Mouse (Mus musculus) brain, embryonic 14.5 days (tissue): ENCODE data around the gene Plxdc1. TPM values are rescaled to one million over a fixed set of nuclear protein-coding genes. Genes with fewer than 3 reads are reported as not detected.

Experiments
- DNase-seq: peaks from one replicate; pipeline ENCODE4 v3.0.0-alpha.2; 2011; ENCODE audit warnings: low read depth
- CTCF ChIP-seq: fragments of 200-500 bp; IDR thresholded peaks from 2 replicates; pipeline ENCODE4 v1.5.1; 2012; ENCODE audit warnings: inconsistent platforms, mild to moderate bottlenecking, moderate library complexity, borderline replicate concordance; ENCODE audit not compliant: insufficient read depth, insufficient read length; ENCODE audit errors: extremely low read depth
- POLR2A ChIP-seq: fragments of 200-500 bp; IDR thresholded peaks from 2 replicates; pipeline ENCODE4 v1.6.1; 2012; ENCODE audit warnings: mild to moderate bottlenecking, inconsistent platforms, borderline replicate concordance; ENCODE audit not compliant: poor library complexity, insufficient read depth, insufficient read length, severe bottlenecking; ENCODE audit errors: extremely low read depth
- polyA plus RNA-seq: library from polyadenylated mRNA; depleted of rRNA; stranded (reverse); fragments of >200 nt; gene quantifications from 2 replicates; pipeline ENCODE4 v1.2.3, GENCODE M21; 2012

The Plxdc1 gene
- polyA plus RNA-seq, 1 experiment = 0.90 TPM

DNA sequence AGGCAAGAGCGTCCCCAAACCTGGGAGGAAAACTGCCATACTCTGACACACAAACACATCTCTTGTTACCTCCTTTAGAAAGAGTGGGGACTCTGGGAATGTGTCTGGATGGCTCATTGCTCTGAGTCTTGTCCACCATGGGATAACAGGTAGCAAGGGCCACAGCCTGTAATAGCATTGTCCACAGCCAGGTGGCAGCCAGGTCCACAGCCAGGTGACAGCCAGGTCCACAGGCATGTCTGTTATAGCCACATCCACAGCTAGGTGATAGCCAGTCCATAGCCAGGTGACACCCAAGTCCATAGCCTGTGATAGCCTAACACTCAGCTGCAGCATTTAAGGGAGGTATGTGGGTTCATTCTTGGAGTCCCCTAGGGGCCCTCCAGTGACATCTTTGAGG is 25.3 kb downstream of the Plxdc1 start:
- DNase-seq = no peak
- TF ChIP-seq CTCF = 0 out of 2 replicates have a peak, but pooled peaks have one; percentile 5
- TF ChIP-seq POLR2A = no peak

- peak; percentile 51 for DNase-seq
- no peak for TF ChIP-seq POLR2A
- TF ChIP-seq CTCF = no peak
Observed at GRCm38 (mm10) chr11:97959300-97959680, 27.0 kb downstream of the Plxdc1 start.

DNA sequence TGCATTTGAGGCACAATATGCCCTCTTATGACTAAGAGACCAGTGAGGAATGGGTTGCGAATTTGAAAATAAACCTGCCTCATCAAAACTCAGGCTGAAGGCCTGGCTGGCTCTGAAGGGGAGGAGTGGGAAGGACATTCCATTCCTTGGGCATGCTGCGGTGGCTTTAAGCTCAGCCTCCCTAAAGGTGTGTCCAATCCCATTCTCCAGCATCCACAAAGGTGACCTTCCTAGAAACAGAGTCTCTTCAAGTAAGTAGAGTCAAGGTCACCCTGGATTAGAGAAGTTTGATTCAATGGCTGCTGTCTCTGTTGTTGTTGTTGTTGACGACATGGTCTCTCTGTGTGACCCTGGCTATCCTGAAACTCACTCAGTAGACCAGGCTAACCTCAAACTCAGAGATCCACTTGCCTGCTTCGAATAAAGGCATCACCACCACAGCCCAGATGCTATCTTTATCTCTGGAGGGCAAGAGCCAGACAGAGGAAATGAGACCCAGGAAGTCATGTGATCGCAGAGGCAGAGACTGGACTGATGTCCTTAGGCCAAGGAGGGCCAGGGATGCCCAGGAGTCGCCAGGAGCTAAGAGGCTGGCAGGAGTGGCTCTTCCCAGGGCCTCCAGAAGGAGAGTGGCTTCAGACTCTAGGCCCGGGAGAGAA is 27.5 kb downstream of the Plxdc1 start:
- DNase-seq = no peak
- no peak for TF ChIP-seq POLR2A
- no peak for TF ChIP-seq CTCF

GRCm38 (mm10) chr11:97956905-97957560 is 29.2 kb downstream of the Plxdc1 start:
- no peak for TF ChIP-seq POLR2A
- TF ChIP-seq CTCF = no peak
- DNase-seq = peak; percentile 29

- peak; percentile 49 for DNase-seq
- TF ChIP-seq POLR2A (no peak), CTCF (no peak)
Observed at GRCm38 (mm10) chr11:97955915-97956314, 30.3 kb downstream of the Plxdc1 start.

DNA sequence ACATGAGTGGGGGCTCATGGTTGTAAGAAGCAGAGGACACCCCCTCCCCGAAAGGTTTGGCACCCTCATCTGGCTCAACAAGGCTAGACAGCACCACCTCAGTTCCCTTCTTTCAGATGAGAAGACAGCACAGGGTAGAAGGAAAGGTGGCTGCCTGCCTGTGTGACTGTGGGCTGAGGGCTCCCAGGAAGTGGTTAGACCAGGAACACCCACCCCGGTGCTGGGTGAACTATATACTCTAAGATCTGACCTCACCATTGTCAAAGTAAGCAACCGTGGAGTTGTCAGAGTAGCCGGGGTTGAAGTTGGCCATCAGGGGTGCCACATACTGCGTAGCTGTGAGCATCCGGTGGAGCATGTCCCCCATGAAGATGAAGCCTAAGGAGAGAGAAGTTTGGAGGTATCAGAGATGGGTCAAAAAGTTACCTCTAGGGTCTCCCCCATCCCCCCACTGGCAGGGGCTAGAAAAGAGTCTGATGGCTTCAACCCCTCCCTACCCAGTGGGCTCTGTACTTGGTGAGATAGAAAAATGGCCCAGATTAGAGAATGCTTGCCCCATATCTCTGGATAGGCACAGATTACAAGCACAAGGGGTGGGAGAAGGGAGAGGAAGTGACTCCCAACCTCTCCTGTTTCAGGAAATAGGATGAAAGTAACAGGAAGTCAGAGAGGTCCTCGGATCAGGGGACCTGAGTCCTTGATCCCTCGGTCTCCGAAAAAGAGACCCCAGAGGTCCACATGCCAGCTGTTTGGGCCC is 30.9 kb downstream of the Plxdc1 start:
- no peak for TF ChIP-seq POLR2A
- no peak for TF ChIP-seq CTCF
- no peak for DNase-seq

- no peak for TF ChIP-seq CTCF
- TF ChIP-seq POLR2A = no peak
- DNase-seq = peak; percentile 43
Observed at GRCm38 (mm10) chr11:97954469-97955141, 31.6 kb downstream of the Plxdc1 start.

GRCm38 (mm10) chr11:97953939-97954275 is 32.3 kb downstream of the Plxdc1 start:
- TF ChIP-seq CTCF (no peak), POLR2A (no peak)

DNA sequence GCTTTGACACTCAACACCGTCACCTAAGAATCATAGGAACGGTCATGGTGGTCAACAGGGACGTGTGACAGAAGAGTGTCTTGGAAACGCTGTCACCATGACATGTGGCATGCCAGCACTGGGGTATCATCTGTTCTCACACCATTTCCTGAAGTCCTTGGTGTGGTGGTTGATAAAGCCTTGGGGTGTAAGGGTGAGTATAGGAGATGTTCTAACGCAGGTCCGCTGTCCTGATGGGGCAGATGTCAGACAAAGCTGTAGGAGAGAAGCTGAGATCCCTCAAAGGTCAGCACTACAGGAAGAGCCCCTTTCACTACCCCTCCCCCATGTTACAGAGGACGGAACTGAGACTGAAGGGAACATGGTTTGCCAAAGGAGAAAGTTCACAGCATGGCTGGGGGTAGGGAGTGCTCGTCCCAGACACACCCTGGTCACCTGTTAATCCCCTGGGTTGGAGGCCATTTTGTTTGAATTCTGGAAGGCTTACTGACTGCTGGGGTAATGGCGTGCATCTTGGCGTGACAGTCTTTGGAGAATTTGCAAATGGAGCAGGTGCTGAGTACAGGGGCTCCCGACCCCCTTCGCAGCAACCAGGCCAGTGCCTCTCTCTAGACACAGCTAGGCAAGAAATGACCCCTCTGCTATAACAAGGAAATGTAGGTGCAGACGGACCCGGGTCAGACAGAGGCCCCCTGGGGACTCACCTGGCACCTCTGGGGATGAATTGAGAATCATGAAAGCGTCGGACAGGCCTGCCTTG is 32.9 kb downstream of the Plxdc1 start:
- TF ChIP-seq CTCF (no peak), POLR2A (no peak)
- DNase-seq = no peak

More at GRCm38 (mm10) chr11:97953939-97954275, 32.3 kb downstream of the Plxdc1 start:
- no peak for DNase-seq

DNA sequence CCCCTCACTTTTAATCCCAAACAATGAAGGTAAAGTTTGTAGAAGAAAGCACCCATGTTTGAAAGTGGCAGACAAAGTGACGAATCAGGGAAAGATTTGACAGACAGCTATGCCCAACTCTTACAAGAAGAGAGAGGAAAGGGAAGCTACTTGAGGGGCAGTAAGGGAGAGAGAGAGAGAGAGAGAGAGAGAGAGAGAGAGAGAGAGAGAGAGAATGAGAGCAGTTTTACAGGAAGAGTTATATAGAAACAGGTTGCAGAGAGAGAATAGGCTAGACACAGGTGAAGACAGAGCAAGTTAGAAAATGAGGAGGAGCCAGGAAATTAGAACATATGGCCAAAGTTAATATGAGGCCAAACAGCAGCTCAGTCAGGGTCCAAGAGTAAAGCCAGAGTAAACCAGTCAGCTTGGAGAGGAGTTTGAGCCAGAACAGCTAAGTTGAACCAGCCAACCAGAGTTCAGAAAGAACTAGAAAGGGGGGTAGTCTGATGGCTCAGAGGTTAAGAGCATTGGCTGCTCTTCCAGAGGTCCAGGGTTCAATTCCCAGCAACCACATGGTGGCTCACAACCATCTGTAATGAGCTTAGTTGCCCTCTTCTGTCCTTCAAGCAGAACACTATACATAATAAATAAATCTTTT is 33.8 kb downstream of the Plxdc1 start:
- TF ChIP-seq CTCF = no peak
- no peak for DNase-seq
